Mouse (Mus musculus) thymus, postnatal 10 days (tissue): ENCODE data around the gene Cldn17.
A peak's percentile ranks its signal among the peaks of the same experiment; 100 is the strongest.

ENCODE experiments used
- DNase-seq, 2 experiments: peaks; one replicate each; pipeline ENCODE4 v3.0.0; 2021; ENCODE audit warnings: low spot score in 2 of 2

The Cldn17 gene

DNA sequence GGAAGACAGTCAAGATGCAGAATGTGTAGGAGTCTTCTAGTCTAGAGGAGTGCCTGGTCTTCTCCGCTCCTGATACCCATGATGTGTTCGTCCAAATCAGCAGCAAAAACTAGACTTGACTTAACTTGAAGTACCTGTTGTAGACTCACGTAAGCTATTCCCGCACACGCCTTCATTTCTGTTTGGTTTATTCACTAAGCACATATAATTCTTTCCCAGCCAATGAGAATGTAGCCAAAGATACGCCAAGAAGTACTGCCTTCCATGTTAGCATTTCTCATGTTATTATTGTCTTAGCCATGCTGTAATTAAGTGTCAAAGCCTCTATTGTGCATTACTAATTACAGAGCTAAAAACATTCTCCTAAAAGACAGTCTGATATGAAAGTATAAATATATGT is at the start of gene Cldn17:
Gene Cldn17 (minus strand): TSS at position 101 of the 400 bp plus-strand sequence.
- no peak for DNase-seq

DNA sequence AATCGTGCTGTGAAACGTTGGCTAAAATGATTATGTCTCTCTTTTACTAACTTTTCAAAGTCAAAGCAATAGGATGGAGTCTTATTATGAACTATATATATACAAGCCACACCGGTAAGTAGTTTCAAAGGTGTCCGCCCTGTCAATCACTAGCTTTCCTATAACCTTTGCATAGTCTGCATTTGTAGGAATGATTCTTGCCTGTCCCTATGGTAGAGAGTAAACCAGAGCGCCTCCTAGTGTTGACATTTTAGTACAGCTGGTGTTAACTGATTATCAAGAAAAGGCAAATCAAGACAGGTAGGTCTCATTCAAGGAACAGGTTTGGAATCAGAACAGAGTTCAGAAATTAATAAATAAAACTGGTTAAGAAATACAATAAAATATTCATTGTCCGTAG is 35.7 kb upstream of the Cldn17 start:
- DNase-seq: peak in 1 of 2 experiments; percentile 26

DNA sequence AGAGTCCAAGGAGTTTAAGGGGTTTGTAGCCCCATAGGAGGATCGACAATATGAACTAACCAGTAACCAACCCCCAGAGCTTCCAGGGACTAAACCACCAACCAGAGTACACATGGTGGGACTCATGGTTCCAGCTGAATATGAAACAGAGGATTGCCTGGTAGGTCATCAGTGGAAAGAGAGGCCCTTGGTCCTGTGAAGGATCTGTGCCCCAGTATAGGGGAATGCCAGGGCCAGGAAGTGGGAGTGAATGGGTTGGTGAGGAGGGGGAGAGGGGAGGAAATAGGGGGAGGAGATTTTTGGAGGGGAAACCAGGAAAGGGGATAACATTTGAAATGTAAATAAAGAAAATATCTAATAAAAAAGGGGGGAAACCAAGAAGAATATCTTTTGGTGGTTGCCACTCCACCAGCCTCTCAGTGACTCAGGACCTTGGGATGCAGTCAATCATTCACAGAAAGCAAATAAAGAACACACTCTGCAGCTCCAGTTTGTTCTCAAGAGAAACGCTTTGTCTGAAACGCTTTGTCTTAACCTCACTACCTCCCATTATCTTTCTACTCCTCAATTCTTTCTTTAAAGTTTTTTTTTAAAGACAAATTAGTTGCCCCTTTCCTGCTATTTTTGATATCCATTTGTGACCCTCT is 33.2 kb upstream of the Cldn17 start:
- no peak for DNase-seq

DNA sequence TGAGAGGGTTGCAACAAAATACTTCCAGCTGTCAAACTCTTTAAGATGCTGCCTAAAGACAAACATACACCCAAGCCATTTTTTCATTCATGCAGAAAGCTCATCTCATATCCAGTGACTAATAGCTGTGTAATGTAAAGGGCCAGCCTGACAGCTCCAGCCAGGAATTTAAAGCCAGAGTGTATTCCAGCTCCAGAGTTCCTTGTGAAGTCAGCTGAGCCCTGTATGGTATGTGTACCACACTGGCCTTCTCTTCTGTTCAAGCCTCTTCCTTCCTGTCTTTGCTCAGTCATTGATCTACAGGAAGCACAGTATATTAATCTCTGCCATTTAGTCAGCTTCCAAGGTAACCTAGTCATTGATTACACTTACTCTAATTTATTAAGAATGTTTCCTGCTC is 4.6 kb upstream of the Cldn17 start:
- no peak for DNase-seq

DNA sequence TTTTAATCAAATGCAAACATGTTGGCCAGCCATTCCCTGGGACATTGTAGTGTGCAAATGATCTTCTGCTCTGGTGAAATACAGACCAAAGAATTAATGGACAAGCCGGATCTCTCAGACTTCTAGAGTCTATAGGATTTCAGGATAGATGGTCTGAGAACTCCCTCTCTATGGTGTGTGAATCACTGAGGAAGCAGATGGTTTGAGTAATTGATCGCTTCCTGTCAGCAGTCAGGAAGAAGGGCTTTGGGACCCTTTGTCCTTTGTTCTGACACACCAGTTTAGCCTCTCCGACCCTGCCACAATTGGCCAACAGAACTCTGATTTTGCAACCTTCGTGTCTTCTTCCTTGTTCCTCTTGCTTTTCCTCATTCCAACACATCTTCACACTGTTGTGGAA is 1.4 kb upstream of the Cldn17 start:
- DNase-seq: no peak

DNA sequence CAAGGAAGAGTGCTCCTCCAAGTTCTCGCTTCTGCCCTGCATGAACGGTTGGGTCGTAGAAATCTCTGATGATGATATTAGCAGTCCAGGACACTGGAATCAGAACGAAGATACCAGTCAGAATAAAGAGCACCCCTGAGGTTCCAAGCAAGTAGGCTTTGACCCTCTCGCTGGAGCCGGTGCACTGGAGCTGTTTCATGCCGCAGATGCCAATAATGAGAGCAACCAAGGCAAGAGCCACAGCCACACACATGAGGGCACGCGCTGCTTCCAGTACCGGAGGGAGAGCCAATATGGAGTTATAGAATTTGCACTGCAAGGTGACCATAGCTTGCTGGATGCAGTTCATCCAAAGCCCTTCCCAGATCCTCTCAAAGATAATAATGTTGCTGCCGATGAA is 440 bp downstream of the Cldn17 start:
- no peak for DNase-seq

DNA sequence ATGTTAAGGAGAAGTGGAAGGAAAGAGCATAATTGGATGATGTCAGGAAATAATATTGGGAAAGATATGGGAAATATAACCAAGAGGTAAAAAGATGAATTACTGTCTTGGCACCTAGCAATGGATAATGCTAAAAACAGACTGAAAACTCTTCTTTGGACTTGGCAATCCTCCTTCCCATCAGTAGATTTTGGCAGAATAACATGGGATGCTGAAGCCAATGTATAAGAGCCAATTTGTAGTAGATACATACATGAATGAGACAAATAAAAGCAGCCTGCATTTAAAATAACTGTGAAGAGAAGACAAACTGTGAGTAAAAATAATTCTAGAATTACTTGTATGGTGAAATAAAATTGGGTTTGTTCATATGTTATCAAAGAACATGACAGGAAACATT is 18.7 kb downstream of the Cldn17 start:
- DNase-seq: no peak

DNA sequence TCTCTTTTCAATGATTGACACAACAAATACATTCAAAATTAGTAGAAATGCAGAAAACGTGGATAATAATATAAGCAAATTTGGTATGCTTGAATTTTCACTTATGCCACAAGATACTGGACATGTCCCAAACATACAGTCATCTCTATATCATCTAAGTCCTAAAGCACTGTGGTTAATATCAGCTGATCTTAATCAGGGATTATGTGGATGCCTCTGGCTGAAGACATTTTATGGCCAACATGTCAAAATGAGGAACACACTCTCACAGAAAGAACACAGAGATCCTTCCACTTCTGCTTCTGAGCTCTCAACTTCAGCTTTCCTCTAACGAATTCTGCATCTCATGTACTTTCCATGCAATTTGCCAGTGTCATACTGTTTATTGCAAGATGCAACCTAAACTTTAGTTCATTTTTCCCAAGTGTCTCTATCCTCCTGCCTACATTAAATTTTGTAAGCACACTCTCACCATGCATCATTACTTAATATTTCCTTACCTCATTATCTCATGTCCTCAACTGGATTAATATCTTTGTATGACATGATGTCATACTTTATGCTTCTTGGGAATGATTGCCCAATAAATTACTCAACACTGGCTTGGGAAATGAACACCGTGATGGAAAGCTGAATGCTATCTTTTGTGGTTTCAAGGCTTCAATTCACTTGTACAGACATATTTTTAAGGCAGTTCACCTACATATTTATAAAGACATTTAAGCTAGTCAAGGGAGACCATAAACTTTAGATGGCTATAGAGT is 26.6 kb downstream of the Cldn17 start:
- DNase-seq: no peak

DNA sequence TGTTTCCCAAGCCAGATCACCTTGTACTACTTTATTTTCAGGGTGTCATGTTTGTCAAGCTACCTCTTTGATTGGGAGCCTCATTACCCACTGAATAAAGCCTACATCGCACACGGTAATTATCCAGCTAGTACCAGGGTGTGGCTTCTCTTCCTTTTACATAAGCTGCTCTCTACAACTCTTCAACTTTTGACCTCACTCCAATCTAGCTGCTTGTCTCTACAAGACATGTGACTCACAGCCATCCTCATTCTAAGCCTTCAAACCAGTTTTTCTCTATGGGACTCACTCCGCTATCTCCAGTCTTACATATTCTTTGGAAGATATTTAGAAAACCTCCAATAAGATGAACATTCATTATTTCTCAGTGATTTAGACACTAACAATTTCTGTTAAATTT is 43.5 kb downstream of the Cldn17 start:
- no peak for DNase-seq
